Mouse (Mus musculus): Measurements from ENCODE around the gene Lama5. TPM values are rescaled to one million over a fixed set of nuclear protein-coding genes. Genes with fewer than 3 reads are reported as not detected.
"Not testable (repeated sequence)": the region's sequence is repeated elsewhere in the genome, so short reads cannot be mapped to it uniquely, and the experiment has no call there.

The Lama5 gene
- polyA plus RNA-seq, 1 experiment = 47.4 TPM

GRCm38 (mm10) chr2:180181542-180181941 lies 44.1 kb downstream of the Lama5 start:
- Histone ChIP-seq H3K27me3 (ENCODE audit: control insufficient read depth, insufficient read depth, insufficient read length) (no peaks in the 10 kb centered on the region), H3K4me3 (ENCODE audit: insufficient read depth, poor library complexity, severe bottlenecking) (no peak overlapping the region), H3K79me3 (ENCODE audit: low read depth) (no peaks in the 10 kb centered on the region), H3K79me2 (ENCODE audit: control insufficient read depth, insufficient read depth) (peaks cover 2% of the 10 kb centered on the region), H3K36me3 (ENCODE audit: control insufficient read depth, insufficient read depth) (peaks cover 74% of the 10 kb centered on the region), H3ac (ENCODE audit: control insufficient read depth, insufficient read length, low read depth) (no peak overlapping the region)
- TF ChIP-seq FOSL1 (IDR thresholded peaks at IDR 0.05; ENCODE audit: insufficient read depth, low read length, poor library complexity, severe bottlenecking) (no peak), USF1 (IDR thresholded peaks at IDR 0.05; ENCODE audit: low read depth) (no peak), CTCF (IDR thresholded peaks at IDR 0.05; ENCODE audit: control insufficient read depth, insufficient read depth, insufficient read length) (no peak), MYOG (IDR thresholded peaks at IDR 0.05; ENCODE audit: control insufficient read depth, extremely low read depth, insufficient read length) (no peak), MYOD1 (IDR thresholded peaks at IDR 0.05; ENCODE audit: control insufficient read depth, insufficient read length, low read depth) (no peak), MAX (IDR thresholded peaks at IDR 0.05) (no peak), CEBPB (IDR thresholded peaks at IDR 0.05; ENCODE audit: low read depth) (no peak)

GRCm38 (mm10) chr2:180175725-180176124 lies 49.9 kb downstream of the Lama5 start:
- H3K36me3 ChIP-seq (ENCODE audit: control insufficient read depth, insufficient read depth) = peaks cover 77% of the 10 kb centered on the region
- H3K27me3 ChIP-seq (ENCODE audit: control insufficient read depth, insufficient read depth, insufficient read length) = no peaks in the 10 kb centered on the region
- no peak overlapping the region for H3ac ChIP-seq (ENCODE audit: control insufficient read depth, insufficient read length, low read depth)
- H3K79me2 ChIP-seq (ENCODE audit: control insufficient read depth, insufficient read depth) = peaks cover 50% of the 10 kb centered on the region
- TF ChIP-seq MYOD1 (IDR thresholded peaks at IDR 0.05; ENCODE audit: control insufficient read depth, insufficient read length, low read depth) = no peak
- TF ChIP-seq USF1 (IDR thresholded peaks at IDR 0.05; ENCODE audit: low read depth) = no peak
- no peak for TF ChIP-seq CEBPB (IDR thresholded peaks at IDR 0.05; ENCODE audit: low read depth)
- no peak for TF ChIP-seq MYOG (IDR thresholded peaks at IDR 0.05; ENCODE audit: control insufficient read depth, extremely low read depth, insufficient read length)
- TF ChIP-seq CTCF (IDR thresholded peaks at IDR 0.05; ENCODE audit: control insufficient read depth, insufficient read depth, insufficient read length) = no peak
- TF ChIP-seq FOSL1 (IDR thresholded peaks at IDR 0.05; ENCODE audit: insufficient read depth, low read length, poor library complexity, severe bottlenecking) = no peak
- no peak for TF ChIP-seq MAX (IDR thresholded peaks at IDR 0.05)
- H3K4me3 ChIP-seq (ENCODE audit: insufficient read depth, poor library complexity, severe bottlenecking) = no peak overlapping the region
- H3K79me3 ChIP-seq (ENCODE audit: low read depth) = peaks cover 33% of the 10 kb centered on the region

GRCm38 (mm10) chr2:180174121-180174520 lies 51.5 kb downstream of the Lama5 start:
- Histone ChIP-seq H3ac (ENCODE audit: control insufficient read depth, insufficient read length, low read depth) (no peak overlapping the region), H3K27me3 (ENCODE audit: control insufficient read depth, insufficient read depth, insufficient read length) (no peaks in the 10 kb centered on the region), H3K79me3 (ENCODE audit: low read depth) (peaks cover 33% of the 10 kb centered on the region), H3K36me3 (ENCODE audit: control insufficient read depth, insufficient read depth) (peaks cover 69% of the 10 kb centered on the region), H3K4me3 (ENCODE audit: insufficient read depth, poor library complexity, severe bottlenecking) (no peak overlapping the region), H3K79me2 (ENCODE audit: control insufficient read depth, insufficient read depth) (peaks cover 50% of the 10 kb centered on the region)
- TF ChIP-seq MYOD1 (IDR thresholded peaks at IDR 0.05; ENCODE audit: control insufficient read depth, insufficient read length, low read depth) (no peak), CEBPB (IDR thresholded peaks at IDR 0.05; ENCODE audit: low read depth) (no peak), MYOG (IDR thresholded peaks at IDR 0.05; ENCODE audit: control insufficient read depth, extremely low read depth, insufficient read length) (no peak), MAX (IDR thresholded peaks at IDR 0.05) (no peak), USF1 (IDR thresholded peaks at IDR 0.05; ENCODE audit: low read depth) (no peak), CTCF (IDR thresholded peaks at IDR 0.05; ENCODE audit: control insufficient read depth, insufficient read depth, insufficient read length) (no peak), FOSL1 (IDR thresholded peaks at IDR 0.05; ENCODE audit: insufficient read depth, low read length, poor library complexity, severe bottlenecking) (no peak)

GRCm38 (mm10) chr2:180173711-180174110 lies 51.9 kb downstream of the Lama5 start:
- peak overlapping the region; percentile 96 for H3K4me3 ChIP-seq (ENCODE audit: insufficient read depth, poor library complexity, severe bottlenecking)
- peaks cover 50% of the 10 kb centered on the region for H3K79me2 ChIP-seq (ENCODE audit: control insufficient read depth, insufficient read depth)
- H3ac ChIP-seq (ENCODE audit: control insufficient read depth, insufficient read length, low read depth) = peak overlapping the region; percentile 13
- not testable (repeated sequence) for H3K27me3 ChIP-seq (ENCODE audit: control insufficient read depth, insufficient read depth, insufficient read length)
- peaks cover 33% of the 10 kb centered on the region for H3K79me3 ChIP-seq (ENCODE audit: low read depth)
- H3K36me3 ChIP-seq (ENCODE audit: control insufficient read depth, insufficient read depth) = peaks cover 65% of the 10 kb centered on the region

DNA sequence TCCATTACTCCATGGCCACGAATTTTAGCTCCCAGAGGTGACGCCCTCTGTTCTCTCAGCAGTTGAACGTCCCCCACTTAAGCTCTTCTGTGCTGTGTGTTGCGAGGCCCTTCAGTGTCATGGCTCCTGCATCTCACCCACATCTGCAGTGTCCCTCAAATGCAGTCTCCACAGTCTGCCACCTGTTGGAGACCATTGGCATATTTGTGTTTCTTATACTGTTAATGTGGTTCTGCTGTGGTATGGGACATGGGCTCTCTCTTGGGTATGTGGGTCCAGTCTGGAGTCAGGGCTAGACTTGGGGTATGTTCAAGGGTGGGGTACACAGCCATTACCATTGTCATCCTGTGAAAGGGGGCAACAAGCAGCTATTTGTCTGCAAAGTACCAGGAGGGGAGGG lies 52.5 kb downstream of the Lama5 start:
- Histone ChIP-seq H3K79me3 (ENCODE audit: low read depth) (peaks cover 33% of the 10 kb centered on the region), H3K36me3 (ENCODE audit: control insufficient read depth, insufficient read depth) (peaks cover 61% of the 10 kb centered on the region), H3K4me3 (ENCODE audit: insufficient read depth, poor library complexity, severe bottlenecking) (peak overlapping the region; percentile 96), H3ac (ENCODE audit: control insufficient read depth, insufficient read length, low read depth) (peak overlapping the region; percentile 66), H3K79me2 (ENCODE audit: control insufficient read depth, insufficient read depth) (peaks cover 50% of the 10 kb centered on the region), H3K27me3 (ENCODE audit: control insufficient read depth, insufficient read depth, insufficient read length) (no peaks in the 10 kb centered on the region)
- TF ChIP-seq MYOG (IDR thresholded peaks at IDR 0.05; ENCODE audit: control insufficient read depth, extremely low read depth, insufficient read length) (no peak), MAX (IDR thresholded peaks at IDR 0.05) (no peak), MYOD1 (IDR thresholded peaks at IDR 0.05; ENCODE audit: control insufficient read depth, insufficient read length, low read depth) (no peak), CTCF (IDR thresholded peaks at IDR 0.05; ENCODE audit: control insufficient read depth, insufficient read depth, insufficient read length) (peak; percentile 19), USF1 (IDR thresholded peaks at IDR 0.05; ENCODE audit: low read depth) (no peak), CEBPB (IDR thresholded peaks at IDR 0.05; ENCODE audit: low read depth) (no peak), FOSL1 (IDR thresholded peaks at IDR 0.05; ENCODE audit: insufficient read depth, low read length, poor library complexity, severe bottlenecking) (no peak)

DNA sequence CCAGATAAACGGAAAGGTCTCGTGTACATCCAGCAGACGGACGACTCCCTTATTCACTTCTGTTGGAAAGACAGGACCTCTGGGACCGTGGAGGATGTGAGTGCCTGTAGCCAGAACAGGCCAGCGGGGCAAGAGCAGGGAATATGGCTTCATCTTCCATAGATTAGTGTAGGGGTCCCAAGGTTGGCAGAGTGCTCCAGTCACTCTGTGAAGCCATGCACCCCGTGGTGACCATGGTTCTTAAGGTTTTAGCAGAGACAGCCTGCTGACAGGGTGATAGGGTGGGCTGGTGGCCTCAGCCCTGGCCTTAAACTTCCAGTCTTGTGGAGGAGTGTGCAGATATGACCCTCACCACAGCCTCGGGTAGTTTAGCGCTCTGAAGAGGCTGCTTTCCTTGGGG lies 53.5 kb downstream of the Lama5 start:
- TF ChIP-seq USF1 (IDR thresholded peaks at IDR 0.05; ENCODE audit: low read depth) (no peak), CEBPB (IDR thresholded peaks at IDR 0.05; ENCODE audit: low read depth) (no peak), CTCF (IDR thresholded peaks at IDR 0.05; ENCODE audit: control insufficient read depth, insufficient read depth, insufficient read length) (no peak), MYOG (IDR thresholded peaks at IDR 0.05; ENCODE audit: control insufficient read depth, extremely low read depth, insufficient read length) (no peak), FOSL1 (IDR thresholded peaks at IDR 0.05; ENCODE audit: insufficient read depth, low read length, poor library complexity, severe bottlenecking) (no peak), MAX (IDR thresholded peaks at IDR 0.05) (no peak), MYOD1 (IDR thresholded peaks at IDR 0.05; ENCODE audit: control insufficient read depth, insufficient read length, low read depth) (no peak)
- peaks cover 50% of the 10 kb centered on the region for H3K79me2 ChIP-seq (ENCODE audit: control insufficient read depth, insufficient read depth)
- H3K27me3 ChIP-seq (ENCODE audit: control insufficient read depth, insufficient read depth, insufficient read length) = no peaks in the 10 kb centered on the region
- peak overlapping the region; percentile 66 for H3ac ChIP-seq (ENCODE audit: control insufficient read depth, insufficient read length, low read depth)
- H3K4me3 ChIP-seq (ENCODE audit: insufficient read depth, poor library complexity, severe bottlenecking) = peak overlapping the region; percentile 96
- peaks cover 33% of the 10 kb centered on the region for H3K79me3 ChIP-seq (ENCODE audit: low read depth)
- peaks cover 51% of the 10 kb centered on the region for H3K36me3 ChIP-seq (ENCODE audit: control insufficient read depth, insufficient read depth)

All from C2C12 (cell line).